Mouse (Mus musculus) liver (tissue): ENCODE data around the gene Pgap3.
A peak's percentile ranks its signal among the peaks of the same experiment; 100 is the strongest.

Source experiments
- DNase-seq: peaks from one replicate; pipeline ENCODE4 v3.0.0-alpha.2; 2020; ENCODE audit warnings: mixed read lengths

The Pgap3 gene

DNA sequence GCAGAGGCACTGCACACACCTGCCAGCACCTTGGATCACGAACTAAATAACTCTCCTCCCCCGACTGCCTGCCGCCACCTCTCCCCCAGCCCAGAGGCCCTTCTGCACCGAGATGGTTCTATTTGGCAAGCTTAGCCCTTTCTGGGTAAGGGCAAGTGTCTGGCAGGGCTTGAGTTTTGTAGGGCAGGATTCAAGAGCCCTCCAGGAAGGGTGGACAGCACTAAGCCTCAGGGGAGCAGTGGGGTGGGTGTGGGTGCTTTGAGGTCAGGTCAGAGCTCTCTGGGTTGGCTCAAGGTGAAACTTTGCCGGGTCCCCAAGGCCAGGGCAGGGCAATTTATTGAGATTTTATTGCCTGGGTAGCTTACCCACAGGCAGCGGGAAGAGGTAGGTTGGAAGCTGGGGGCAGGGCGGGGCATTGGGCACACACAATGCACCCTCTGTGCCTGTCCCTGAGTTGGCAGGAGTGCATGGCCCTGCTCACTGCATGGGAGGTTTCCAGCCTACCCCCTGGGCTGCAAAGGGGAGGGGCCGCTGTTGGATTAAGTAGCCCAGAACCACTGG, 46.6 kb downstream of the Pgap3 start:
- DNase-seq = no peak

DNA sequence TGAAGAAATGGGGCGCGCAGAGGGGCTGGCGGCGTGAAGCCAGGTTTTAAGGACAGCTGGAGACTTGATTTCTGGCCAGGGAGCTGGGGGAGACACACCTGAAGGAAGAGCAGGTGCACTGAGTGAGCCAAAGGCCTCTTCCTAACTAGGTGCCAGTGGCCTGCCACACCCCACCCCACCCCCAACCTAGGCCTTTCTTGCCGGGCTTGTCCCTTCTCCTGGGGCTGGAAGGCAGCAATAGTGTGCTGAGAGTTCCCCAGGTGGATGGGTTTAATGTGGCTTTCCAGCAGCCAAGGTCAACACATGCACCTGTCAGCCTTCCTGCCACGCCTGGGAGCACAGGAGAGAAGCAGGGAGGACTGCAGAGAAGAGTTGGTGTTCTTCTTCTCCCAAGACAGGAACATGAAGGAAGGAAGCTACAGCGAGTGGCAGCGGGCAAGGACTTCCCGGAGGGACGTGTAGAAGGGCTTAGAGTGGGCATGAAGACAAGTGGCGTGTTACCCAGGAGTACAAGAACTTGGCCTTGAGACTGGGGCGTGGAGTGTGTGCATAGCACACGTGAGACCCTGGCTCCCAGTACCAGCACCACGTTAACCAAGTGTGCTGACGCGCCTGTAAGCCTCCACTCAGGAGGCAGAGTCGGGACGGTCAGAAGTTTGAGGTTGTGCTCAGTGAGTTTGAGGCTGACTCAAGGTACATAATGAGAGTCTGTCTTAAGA, 47.9 kb downstream of the Pgap3 start:
- DNase-seq = no peak

DNA sequence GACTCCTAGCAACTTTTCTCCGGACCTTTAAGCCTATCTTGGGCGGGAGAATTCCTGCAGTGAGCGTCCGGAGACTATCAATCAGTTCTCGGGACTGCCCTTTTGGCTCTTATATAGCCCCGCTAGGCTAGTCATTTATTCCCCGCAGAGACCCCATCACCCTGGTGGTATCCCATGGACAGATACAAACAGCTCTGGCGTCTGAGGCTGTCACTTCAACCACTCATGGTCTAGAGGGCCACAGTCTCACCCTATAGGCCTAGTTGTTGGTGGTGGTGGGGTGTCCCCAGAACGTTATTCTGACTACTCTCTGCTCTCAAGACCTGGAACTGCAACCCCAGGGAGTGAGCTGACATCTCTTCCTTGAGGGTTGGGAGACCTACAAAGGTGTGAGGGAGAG, 51.0 kb downstream of the Pgap3 start:
- DNase-seq = no peak

DNA sequence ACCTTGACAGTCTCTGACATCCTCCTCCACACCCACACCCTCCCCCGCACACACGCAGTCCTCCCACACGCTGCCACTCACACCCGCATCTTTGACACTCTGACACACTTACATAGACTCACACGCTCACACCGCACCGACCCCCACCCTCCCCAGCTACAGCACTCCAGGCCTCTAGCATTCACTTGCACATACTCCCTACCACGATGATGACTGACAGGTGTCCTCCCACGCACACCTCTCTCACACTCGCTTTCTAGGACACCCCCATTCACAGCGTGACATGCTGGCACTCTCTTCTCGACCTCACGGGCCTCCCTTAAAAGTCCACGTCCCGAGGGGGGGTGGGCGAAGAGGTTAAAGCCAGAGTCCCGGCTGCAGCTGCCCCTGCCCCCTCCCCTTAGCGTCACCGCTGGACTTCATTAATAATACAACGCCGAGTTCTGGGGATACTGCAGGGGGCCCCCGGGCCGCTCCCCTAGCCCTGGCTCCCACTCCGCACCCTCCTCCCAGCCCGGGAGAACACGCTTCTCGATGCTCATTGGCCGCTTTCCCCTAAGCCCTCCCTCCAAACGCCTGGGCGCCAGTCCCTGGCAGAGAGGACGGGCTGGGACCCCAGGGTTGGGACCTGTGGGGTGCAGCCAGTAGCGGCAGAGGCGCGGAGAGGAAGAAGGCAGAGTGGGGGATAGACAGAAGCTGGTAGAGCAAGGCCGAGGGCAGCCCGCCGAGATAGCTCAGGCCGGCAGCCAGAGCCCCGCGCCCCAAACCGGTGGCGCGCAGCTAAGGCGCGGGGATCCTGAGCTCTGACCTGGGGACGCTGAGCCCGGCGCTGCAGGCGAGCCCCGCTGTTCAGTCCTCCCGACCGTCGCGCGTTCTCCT, 52.0 kb downstream of the Pgap3 start, which contains the start of gene Ppp1r1b:
TSS of gene Ppp1r1b (plus strand) at position 322 of the 879 bp plus-strand sequence.
- DNase-seq = no peak

DNA sequence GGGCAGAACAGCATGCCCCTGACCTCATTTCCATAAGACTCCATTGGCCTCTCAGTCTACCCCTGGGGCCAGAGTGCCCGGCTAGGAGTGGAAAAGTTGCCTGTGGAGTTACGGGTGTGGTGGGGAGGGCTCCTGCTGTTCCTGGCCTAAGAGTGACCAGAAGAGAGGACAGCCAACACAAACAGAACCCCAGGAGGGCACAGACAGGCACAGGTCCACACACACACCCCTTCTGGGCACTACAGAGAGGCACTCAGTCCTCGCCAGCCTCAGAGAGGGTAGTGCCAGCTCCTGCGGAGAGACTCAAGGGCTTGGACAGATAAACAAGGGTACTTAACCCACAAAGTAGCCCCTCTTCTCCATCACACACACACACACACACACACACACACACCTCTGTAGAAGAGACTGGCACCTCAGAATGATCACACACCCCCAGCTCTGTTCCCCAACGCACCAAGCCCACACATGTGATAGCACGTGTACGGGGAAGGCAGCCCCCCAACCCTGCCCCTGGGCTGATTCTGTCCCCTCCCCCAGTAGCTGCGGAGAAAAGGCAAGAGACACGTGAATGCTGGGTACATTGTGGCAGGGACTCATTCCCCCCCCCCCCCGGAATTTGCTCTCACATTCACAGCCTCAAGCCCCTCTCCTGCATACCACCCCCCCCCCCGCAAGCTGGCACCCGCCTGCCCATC, 52.8 kb downstream of the Pgap3 start:
- DNase-seq = no peak

DNA sequence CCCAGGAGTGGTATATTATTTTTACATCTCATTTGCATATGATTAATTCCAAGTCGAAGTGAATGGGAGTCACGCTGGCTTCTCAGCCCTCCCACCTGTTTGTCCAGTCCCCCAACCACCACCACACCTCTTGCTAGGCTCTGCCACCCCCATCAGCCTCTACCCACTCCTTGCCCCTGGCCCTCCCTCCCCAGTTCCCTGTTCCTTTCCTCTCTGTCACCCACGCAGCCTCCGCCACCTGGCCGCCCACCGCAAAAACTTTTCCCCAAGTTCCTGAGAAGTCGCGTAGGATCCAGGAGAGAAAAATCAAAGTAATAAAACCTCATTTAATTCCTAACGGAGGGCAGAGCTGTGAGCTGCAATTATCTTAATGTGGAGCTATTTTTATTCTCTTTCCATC, 54.1 kb downstream of the Pgap3 start:
- DNase-seq = no peak

DNA sequence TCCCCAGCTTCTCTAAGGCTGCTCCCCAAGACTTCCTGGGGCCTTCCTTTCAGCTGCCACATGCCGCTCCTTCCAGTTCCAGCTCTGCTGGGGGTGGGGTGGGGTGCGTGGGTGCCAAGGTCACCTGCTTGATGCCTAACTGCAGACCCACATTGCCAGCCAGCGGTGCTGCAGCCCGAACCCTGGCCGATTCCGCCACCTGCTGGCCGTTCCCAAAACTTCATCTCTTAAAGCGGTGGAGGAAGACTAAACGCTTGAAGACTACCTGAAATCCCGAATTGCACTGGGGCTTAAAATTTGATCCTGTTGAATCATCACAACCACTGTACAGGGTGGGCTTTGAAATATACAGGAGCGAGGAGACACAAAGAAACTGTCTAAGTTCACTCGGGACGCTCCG, 55.0 kb downstream of the Pgap3 start:
- DNase-seq = peak; percentile 71

DNA sequence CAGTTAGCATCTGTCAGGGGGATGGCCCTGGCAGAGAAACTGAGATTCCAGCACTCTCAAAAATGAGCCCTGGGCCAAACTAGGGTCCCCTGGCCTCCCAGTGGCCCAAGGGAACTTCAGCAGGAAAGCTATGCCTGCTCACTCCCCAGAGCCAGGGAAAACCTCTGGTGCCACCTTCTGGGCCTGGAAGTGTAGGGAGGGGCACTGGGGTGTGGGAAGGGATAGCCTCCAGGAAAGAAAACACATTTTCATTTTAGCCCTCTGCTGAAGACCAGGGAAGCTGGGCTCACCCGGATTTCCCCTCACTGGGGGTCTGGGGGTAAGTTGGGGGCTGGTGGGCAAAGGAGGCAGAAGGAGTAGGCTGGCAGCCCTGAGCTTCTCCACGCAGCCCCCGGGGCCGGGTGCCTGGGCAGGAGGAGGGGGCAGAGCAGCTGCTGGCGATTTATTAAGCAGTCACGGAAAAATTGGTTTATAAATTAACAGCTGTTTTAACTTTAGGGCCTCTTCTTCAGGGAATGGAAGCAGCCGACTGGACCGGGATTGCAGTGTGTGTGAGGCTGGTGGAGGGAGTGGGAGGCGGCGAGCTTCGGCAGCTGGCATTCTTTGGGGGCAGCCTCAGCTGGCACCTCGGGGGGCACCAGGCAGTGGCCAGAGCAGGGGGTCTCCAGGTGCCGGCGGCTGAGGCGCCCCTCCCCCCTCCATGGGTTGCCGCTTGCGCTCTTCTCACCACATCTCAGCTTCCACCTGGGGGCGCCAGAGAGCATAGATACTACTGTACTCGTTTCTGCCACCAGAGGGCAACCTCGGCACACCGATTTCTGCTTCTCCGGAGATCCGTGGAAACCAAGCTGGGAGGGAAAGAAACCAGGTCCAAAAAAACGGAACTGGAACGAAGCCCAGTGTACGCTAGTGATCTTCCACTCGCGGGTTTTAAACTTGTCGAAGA, 58.0 kb downstream of the Pgap3 start:
- DNase-seq = peak; percentile 86

DNA sequence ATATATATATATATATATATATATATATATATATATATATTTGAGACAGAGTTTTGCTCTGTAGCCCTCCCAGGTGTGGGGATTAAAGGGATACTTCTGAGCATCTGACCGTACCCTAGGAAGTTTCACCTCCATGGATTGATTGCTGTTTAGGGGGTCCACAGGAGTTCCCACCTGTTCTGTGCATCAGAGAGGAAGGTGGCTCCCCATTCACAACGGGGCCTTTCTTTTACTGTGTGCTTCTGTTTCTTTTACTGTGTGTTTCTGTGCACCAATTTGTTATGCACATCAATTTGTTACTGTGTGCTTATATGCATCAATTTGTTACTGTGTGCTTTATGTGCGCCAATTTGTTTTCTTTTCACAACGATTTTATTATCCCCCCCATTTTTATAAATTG, 59.1 kb downstream of the Pgap3 start:
- no peak for DNase-seq

DNA sequence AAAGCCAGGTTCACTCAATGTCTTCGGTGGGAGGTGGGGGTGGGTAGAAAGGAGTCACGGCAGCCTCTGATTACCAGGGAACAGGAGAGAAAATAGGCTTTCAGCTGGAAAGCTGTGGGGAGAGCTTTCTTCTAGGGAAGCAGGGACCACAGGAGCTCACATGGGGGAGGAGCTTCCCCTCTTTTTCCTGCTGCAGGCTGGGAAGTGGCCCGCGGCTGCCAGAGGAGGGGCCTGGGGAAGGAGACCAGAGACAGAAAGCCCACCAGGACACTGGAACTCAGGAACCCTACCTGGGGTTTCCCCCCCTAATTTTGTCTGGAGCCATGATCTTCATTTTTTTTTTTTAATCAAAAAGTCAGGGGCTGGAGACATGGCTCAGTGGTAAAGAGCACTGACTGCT, 59.7 kb downstream of the Pgap3 start:
- DNase-seq = no peak

DNA sequence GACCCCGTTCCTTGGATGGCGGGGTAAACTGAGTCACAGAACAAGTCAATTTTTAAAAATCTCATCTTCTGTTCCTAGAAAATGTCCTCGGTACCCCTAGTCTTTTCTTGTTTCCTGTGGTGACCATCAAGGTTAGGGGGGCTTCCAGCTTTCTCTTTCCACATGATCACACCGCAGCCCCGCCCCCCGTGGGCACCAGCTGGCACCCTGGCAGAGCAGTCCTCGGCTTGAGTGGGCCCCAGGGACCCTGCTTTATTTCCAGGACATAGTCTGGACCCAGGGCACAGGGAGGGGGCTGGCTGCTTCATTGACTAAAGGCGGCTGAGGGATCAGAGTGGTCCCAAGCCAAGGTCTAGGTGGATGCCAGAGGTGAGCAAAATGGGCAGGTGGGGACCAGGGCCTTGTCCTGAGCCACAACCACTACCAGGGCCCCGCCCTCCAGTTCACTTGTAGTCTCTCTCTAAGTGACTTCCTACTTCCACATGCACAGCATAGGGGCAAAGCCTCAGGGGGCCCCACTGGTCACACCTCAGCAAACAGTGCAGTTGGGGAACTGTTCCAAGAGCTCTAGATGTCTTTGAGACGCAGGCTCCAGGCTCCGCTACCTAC, 60.5 kb downstream of the Pgap3 start:
- no peak for DNase-seq

DNA sequence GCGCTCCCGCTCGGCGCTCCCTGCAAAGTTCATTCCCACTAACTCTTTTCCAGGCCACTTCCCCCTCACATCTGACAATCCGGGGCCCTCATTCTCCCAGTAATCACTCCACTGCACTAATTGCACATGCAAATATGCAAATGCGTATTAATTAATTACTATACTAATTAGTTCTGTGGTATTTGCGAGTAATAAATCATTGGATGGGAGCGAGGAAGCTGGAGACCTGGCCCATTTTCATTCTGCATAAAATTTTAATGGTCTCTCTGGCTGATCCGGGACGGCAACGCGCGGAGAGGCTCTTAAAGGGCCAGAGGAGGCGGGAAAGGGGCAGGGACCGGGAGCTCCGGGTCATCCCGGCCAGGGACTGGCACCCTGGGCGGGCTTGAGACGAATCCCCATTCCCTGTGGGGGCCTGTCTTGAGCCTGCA, 61.2 kb downstream of the Pgap3 start:
- no peak for DNase-seq
